Mouse (Mus musculus) cerebellum, adult (tissue): ENCODE results near the gene Gtf3c5.

ENCODE experiments used
- ATAC-seq: cut with Nextera tagmentation; 2 replicates; pipeline ENCODE4 v1.9.2; 2017; ENCODE audit warnings: mild to moderate bottlenecking, moderate library complexity, mixed read lengths; ENCODE audit not compliant: insufficient number of reproducible peaks, low FRiP score, low TSS enrichment

Gtf3c5 gene

DNA sequence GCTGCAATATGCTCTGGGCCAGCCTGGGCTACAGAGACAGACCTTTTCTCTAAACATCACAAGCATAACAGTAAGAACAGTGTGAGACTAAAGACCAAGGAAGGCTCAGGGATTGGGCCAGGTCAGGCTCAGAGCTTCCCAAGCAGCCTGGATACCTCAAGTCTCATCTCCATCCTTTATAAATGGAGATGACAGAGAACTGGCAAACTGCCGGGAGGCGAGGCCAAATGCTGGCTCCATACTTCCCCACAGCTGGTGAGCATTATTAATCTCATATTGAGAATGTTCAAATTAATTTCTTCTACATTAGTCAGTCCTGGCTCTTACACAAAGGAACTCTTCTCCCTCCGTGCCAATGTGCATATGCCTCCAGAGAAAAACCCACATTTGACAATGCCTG, 6.7 kb downstream of the Gtf3c5 start:
- no peak for ATAC-seq

DNA sequence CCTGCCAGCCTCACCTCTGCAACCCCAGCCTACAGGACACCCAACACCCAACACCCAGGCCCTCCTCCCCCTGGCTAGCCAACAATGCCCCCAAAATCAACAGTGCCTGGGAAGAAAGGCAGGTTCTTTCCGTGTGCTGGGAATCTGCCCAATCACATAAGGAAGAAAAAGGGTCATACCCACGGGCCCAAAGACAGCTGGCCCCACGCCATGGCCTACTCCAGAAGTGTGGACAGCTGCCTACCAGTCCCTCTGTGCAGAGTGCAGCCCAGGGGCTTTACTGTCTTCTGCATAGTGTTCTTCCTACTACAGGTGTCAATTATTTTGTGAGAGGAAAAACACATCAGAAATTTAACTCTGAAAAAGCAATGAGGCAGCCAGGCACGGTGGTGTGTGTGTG, 8.2 kb downstream of the Gtf3c5 start:
- ATAC-seq, result no peak

DNA sequence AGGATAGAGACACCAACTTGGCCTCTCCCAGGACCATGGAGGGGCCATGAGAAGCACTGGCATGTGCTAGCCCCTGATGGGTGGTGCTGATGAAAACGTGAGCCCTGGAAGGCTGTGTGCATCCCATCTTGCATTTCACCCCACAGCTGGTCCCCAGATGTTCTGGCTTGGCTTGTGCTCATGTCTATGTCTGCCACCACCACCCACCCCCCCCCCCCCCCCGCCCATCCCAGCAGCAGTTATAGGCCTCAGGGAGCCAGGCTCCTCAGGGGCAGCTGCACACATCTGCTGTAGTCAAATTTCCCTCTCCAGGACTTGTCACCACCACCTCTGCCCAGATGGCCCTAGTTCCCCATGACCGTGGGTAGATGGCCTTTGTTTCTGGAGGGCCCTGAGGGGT, 13.6 kb downstream of the Gtf3c5 start:
- ATAC-seq, result no peak

DNA sequence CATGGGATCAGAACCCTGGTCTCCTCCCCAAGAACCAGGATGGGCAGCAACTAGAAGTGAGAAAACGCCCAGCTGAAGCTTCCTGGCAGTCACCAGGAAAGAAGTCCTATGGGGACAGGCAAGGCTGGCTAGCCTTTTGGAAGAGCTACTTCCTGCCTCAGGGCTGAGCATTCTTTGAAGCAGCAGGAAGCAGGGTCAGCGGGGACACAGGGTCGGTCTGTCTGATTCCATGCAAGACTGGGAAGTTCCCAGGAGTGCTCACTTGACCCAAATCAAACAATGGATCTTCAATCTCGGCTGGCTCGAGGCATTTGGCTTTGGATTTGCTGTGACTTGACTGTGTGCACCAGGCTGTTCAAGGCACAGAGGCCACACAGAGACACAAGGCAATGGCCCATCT, 17.0 kb downstream of the Gtf3c5 start:
- no peak for ATAC-seq

DNA sequence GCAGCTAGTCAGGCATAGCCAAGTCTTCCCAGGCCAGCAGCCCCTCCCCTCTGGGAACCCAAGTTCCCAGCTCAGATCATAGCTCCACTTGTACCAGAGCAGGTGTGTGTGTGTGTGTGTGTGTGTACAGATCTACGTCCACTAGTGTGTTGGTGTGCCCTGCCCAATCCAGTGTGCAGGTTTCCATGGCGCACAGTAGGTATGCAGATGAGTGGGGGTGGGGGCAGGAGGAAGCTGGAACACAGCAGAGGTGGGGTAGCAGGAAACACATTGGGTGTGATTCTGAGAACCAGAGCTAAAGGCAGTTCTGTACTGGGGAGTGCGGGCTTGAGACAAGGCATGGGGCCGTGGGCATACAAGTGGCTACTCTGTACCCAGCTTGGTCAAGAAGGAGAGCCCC, 19.2 kb downstream of the Gtf3c5 start:
- ATAC-seq, result no peak

DNA sequence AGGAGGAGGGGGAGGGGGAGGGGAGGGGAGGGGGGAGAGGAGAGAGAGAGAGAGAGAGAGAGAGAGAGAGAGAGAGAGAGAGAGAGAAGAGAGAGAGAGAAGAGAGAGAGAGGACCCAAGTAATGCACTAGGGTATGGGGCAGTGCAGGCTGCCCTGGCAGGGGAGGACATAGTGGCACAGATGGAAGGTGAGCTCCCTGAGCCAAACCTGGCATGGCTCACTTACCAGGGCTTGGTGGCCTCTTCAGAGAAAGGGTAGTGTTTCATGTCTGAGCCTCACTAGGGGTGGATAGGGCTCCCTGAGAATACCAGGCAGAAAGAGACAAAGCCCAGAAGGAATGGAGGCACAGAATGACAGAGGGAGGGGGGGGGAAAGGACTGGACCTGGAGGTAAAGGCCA, 19.7 kb downstream of the Gtf3c5 start:
- 0 out of 2 replicates have a peak, but pooled peaks have one; percentile 62 for ATAC-seq

DNA sequence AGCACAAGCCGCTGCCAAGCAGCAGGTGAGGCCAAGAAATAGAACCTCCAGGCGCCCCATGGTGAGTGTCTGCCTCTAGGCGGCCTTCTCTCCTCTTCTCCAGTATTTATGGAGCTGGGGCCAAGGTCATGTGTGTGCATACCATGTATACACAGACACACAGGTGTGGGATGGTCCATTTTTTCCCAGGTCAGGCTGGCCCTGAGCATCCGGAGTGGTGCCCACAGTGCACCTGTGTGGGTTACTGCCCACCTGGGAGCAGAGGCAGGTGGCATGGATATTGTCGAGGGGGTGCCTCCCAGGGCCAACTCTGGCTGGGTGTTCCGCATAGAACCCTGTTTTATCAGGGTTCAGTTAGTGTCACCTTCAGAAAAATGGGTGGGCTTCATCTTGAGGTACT, 20.2 kb downstream of the Gtf3c5 start, which contains the start of gene Cel:
Cel (minus strand) TSS at position 101 of the 400 bp plus-strand sequence.
- ATAC-seq, result no peak

DNA sequence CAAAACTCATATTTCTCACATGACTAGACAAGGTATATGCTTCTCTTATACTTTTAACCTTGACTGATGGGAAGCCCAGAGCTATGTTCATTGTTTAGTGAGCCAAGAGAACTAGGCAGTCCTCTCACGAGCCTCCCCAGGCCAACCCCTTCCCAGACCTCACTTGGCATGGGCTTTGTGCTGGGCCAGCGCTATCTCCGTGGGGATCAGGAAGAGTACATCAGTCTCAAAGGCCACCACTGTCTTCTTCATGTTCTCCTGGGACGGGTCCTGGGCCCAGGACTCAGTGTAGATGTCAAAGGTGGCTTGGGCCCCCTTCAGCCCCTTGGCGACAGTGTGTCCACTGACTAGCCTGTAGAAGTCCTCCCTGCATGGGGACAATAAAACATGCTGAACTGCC, 26.1 kb downstream of the Gtf3c5 start:
- no peak for ATAC-seq

DNA sequence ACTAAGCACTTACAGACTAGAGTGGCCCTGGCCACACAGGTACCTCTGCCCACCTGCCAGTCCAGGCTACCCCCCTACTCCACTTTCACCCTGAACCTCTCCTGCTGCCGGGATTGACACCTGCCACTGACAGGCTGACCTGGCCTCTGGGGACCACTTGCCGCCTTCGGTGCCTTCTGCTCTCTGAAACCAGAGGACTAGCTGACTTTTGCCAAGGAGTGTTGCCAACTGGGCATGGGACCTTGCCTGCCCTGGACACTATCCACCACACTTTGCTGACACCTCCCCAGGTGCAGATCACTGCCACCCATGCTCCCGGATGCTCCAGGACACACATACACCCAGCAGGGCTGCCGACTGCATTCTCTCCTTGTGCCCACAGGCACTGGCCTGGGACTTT, 31.2 kb downstream of the Gtf3c5 start:
- ATAC-seq, result no peak

DNA sequence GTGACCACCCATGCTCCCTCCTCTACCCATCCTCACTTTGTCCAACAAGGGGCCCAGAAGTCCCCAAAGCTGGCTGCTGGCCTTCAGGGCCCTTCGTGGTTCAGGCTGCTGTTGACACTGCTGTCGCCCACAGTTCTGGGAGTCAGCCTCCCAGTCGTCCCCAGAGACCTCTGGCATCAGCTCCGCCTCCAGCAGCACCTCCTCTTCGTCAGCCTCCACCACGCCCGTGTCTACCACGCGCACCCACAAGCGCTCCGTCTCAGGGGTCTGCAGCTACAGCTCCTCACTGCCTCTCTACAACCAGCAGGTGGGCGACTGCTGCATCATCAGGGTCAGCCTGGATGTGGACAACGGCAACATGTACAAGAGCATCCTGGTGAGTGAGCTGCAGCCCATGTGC, 34.4 kb downstream of the Gtf3c5 start:
- ATAC-seq, result no peak

DNA sequence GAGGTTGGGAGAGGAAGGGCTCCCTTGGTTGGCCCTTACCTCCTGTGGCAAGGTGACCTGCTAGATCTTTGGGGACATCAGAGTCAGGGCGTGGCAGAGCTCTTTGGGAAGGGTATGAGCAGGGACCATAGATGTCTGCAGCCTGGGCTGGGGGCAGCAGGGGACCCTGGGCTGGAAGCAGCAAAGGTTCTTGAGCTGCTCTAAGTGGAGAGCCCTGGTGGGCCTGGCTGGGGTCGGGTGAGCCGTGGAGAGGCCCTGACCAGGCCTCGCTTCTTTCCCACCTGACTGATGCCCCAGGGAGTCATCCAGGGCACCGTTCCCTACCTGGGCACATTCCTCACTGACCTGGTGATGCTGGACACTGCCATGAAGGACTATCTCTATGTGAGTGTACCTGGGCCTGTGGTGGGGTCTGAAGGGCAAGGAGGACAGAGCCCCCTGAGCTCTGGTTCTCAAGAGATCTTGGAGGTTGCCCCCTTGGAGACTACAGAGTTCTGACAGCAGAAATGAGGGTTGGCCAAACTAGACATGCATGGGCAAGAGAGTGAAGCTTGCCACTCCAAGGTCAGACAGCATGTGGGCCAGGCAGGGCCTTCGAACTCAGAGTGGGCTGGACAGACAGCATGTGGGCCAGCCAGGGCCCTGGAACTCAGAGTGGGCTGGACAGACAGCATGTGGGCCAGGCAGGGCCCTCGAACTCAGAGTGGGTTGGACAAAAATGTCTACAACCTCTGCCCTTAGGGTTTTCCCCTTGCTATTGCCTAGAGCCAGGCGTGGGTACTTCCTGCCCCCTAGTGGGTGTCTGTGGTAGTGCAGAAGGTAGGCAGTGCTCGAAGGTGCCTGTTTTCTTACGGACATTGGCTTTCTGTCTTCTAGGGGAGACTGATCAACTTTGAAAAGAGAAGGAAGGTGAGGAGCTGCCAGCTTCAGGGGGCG, 36.0 kb downstream of the Gtf3c5 start:
- ATAC-seq, result no peak

DNA sequence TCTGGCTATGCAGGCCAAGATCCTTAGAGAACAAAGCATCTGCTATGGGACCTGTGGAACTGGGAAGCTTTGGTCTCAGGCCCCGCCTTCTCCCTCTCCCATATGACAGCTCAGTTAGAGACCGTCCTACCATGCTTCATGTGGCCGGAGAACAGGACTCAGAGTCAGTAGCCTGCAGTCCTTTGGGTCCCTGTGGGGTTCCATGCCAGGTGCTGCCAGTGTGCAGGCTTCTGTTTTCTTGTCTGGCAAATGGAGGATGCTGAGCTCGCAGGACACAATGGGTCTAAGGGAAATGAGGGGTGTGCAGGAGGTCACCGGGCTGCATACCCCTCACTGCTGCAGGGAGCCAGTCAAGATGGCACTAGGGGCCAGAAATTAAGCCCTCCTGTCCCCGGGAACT, 37.0 kb downstream of the Gtf3c5 start:
- no peak for ATAC-seq

DNA sequence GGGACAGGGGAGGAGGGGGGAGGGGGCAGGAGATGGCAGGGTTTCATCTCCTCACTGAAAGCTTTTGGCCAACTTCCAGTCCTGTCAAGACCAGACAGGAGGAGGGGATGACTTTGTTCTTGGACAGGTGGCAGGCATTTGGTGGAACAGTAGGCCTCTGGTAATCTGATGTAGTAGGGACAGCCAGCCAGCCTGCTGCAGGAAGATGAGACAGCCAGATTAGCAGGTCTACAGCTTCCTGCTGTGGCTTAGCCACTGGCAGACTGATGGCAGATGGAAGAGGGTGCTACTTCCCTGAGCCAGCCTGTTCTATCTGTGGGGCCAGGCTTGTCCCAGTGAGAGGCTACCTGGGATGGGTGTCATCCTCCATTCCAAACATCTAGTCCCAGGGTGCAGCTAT, 37.6 kb downstream of the Gtf3c5 start:
- ATAC-seq, result no peak

DNA sequence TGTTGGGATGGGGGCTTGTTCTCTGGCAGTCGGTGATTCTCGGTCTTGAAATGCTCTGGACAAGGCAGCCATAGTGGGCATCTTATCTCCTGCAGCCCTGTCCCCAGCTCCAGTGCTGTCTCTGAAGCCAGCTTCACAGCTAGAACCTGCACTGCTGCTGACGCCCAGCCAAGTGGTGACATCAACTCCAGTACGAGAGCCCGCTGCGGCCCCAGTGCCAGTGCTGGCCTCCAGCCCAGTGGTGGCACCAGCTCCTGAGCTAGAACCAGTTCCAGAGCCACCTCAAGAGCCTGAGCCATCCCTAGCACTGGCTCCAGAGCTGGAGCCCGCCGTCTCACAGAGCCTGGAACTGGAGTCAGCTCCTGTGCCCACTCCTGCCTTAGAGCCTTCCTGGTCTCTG, 39.7 kb downstream of the Gtf3c5 start:
- peak; percentile 47; the same call in 1 of the 2 replicates for ATAC-seq

DNA sequence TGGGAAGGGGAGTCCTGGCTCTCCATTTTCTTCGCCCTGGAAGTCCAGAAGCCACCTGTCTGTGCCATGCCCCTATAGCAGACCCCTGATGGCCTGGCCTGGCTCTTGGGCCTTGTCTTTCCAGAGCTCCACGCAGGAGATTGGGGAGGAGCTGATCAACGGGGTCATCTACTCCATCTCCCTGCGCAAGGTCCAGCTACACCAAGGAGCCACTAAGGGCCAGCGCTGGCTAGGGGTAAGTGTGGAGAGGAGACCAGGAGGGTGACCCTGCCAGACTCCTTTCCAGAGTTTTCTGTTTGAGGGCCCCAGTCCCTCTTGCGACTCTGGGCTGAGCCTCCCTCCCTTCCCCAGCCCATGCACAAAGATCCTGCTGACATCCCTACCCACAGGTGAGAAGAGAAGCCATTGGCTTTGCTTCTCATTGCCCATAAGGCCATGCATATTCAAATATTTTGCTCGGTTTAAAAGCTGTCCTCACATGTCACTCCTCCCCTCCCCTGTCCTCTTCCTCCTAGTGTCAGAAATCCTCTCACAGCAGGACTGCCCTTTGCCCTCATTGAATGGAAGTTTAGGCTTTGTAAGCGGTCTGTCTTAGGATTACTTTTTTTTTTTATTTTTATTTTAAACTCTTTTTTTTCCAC, 42.8 kb downstream of the Gtf3c5 start:
- ATAC-seq, result no peak

DNA sequence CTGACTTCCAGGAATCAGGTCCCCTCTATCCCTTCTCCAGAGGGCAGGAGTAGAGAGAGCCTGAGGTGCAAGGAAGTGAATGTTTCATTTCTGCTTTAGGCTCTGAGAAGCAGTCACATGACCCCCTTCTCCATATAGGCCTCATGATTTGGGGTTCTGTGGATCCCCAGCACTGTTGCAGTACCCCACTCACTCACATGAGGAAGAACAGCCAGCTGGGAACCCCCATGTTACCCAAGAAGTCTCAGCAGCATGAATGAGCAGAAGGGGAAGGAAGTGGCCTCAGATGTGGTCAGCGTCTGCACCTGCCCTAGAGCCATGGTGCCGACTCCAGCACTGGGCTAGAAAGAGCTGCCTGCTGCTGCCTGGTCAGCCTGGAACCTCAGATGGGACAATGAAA, 43.6 kb downstream of the Gtf3c5 start:
- ATAC-seq, result no peak

DNA sequence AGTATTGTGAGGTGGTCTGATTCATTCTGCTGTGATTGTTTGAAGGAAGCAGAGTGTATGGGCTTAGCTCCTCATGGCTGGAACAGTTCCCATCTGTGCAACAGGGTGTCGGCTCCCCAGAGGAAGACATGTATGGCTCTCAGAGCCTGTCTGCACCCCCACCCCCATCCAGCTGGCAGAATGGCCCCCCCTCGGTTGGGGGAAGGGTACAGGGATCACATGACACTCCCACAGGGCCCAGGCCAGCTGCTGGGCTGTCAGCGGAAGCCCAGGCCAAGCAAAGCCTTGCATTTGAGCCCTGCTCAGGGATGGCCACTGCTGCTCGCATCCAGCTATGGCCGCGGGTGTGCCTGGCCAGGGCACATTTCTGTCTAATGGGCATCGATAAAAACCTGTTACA, 44.3 kb downstream of the Gtf3c5 start:
- ATAC-seq, result no peak

DNA sequence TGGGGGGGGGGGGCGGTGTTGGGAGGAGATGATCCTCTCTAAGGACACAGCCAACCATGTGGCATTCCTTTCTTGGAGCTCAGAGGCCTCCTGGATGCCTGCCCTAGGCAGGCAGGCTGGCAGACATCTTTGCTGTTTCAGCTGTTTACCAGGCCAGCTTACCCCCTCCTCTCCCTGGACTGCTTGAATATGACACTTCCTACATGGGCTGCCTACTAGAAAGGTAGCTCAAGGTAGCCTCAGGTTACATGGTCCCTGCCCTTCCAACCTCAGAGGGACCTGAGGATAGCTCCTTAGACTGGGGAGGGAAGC, 44.8 kb downstream of the Gtf3c5 start:
- no peak for ATAC-seq

DNA sequence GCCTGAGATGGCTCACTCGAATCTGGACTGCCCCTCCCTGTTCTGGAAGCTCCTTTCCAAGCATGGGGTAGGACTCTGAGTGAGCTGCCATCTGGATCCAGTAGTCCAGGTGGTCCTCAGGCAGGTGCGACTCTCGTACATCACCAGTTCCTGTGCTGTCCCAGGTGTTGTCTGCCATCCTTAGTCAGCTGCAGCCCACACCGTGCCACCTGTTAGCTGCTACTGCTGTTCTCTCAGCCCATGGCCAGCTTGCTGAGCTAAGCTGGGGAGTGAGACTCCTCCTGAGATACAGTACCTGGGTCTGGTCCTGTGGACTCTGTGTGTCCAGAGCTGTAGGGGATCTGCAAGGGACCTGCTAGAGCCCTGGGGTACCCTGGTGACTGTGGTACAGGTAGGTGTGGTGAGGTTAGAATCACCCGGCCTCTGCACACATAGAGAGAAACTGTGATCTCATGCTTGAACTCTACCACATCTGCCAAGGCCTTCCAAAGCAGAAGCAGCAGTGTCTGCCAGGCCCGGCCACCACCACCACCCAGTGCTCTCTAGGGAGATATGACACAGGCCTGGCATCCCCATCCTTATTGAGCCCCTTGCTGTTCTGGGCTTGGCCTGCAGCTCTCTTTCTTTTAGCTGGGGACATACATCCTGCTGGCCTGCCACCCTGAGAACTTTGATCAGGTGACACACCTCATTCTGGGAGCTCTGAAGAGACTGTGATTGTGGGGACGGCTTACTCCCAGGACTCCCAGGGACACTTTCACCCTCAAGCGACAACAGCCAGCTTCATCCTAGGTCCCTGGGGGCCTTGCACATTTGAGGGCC, 45.3 kb downstream of the Gtf3c5 start:
- ATAC-seq, result no peak

DNA sequence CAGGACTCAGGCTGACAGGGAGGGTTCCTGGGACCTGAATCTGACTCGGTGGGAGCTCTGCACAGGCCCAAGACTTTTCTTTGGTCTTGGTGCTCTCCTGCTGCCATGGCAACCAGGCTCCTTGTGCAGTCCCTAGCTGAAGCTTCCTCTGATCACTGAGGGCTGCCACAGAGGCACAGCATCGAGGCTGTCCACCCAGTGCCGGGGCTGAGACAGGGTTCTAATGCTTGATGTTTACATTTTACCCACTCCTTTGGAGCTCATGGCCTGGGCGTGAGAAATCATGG, 46.0 kb downstream of the Gtf3c5 start:
- ATAC-seq, result no peak
